Mouse (Mus musculus) cerebellum, postnatal 4 days (tissue): ENCODE results near the gene Sec23ip.
A peak's percentile ranks its signal among the peaks of the same experiment; 100 is the strongest.
"Not testable (repeated sequence)": the region's sequence is repeated elsewhere in the genome, so short reads cannot be mapped to it uniquely, and the experiment has no call there.

ENCODE experiments used
- DNase-seq, 2 experiments: peaks; one replicate each; pipeline ENCODE4 v3.0.0; 2022; ENCODE audit warnings: low spot score in 2 of 2, mixed read lengths in 1 of 2

Gene Sec23ip

GRCm38 (mm10) chr7:128744684-128745485, at the start of gene Sec23ip:
TSS of gene Sec23ip (plus strand) at chr7:128744943.
- DNase-seq: peak; percentile 91 to 96

GRCm38 (mm10) chr7:128699959-128700358, 44.8 kb upstream of the Sec23ip start:
- not testable (repeated sequence) for DNase-seq

GRCm38 (mm10) chr7:128705735-128706134, 39.0 kb upstream of the Sec23ip start:
- DNase-seq: peak; percentile 60 to 78

- no peak for DNase-seq
Observed at GRCm38 (mm10) chr7:128717991-128718390, 26.8 kb upstream of the Sec23ip start.

- DNase-seq: peak; percentile 34 to 61
Observed at GRCm38 (mm10) chr7:128724761-128725160, 20.0 kb upstream of the Sec23ip start.

- no peak for DNase-seq
Observed at GRCm38 (mm10) chr7:128725189-128725588, 19.6 kb upstream of the Sec23ip start.

GRCm38 (mm10) chr7:128726999-128727398, 17.7 kb upstream of the Sec23ip start:
- no peak for DNase-seq

GRCm38 (mm10) chr7:128727701-128728100, 17.0 kb upstream of the Sec23ip start:
- no peak for DNase-seq

GRCm38 (mm10) chr7:128728738-128729137, 16.0 kb upstream of the Sec23ip start:
- no peak for DNase-seq

GRCm38 (mm10) chr7:128731585-128731984, 13.2 kb upstream of the Sec23ip start:
- DNase-seq: no peak

GRCm38 (mm10) chr7:128738041-128738440, 6.7 kb upstream of the Sec23ip start:
- no peak for DNase-seq

- DNase-seq: no peak
Observed at GRCm38 (mm10) chr7:128739116-128739461, 5.7 kb upstream of the Sec23ip start.

GRCm38 (mm10) chr7:128739462-128740277, 5.1 kb upstream of the Sec23ip start:
- DNase-seq: no peak

- DNase-seq: peak; percentile 96
Observed at GRCm38 (mm10) chr7:128740334-128740733, 4.4 kb upstream of the Sec23ip start, which contains the start of gene Mcmbp. TSS of gene Mcmbp (minus strand) at chr7:128740495.

- no peak for DNase-seq
Observed at GRCm38 (mm10) chr7:128743898-128744297, 845 bp upstream of the Sec23ip start.

- no peak for DNase-seq
Observed at GRCm38 (mm10) chr7:128746151-128746550, 1.4 kb downstream of the Sec23ip start.

GRCm38 (mm10) chr7:128748758-128749157, 4.0 kb downstream of the Sec23ip start:
- no peak for DNase-seq

- DNase-seq: peak in 1 of 2 experiments; percentile 37
Observed at GRCm38 (mm10) chr7:128750296-128750695, 5.6 kb downstream of the Sec23ip start.

- DNase-seq: no peak
Observed at GRCm38 (mm10) chr7:128752012-128752411, 7.3 kb downstream of the Sec23ip start.

GRCm38 (mm10) chr7:128755396-128755795, 10.7 kb downstream of the Sec23ip start:
- DNase-seq: no peak

GRCm38 (mm10) chr7:128758948-128759347, 14.2 kb downstream of the Sec23ip start:
- no peak for DNase-seq

GRCm38 (mm10) chr7:128766696-128767095, 22.0 kb downstream of the Sec23ip start:
- DNase-seq: no peak

- DNase-seq: no peak
Observed at GRCm38 (mm10) chr7:128777201-128777600, 32.5 kb downstream of the Sec23ip start.
